Mouse (Mus musculus): Measurements from ENCODE around the gene Sparcl1.

Gene Sparcl1

GRCm38 (mm10) chr5:104062773-104063551 lies 50.6 kb downstream of the Sparcl1 start:
- in situ Hi-C loops (cut with MseI, MboI): no loop called here

DNA sequence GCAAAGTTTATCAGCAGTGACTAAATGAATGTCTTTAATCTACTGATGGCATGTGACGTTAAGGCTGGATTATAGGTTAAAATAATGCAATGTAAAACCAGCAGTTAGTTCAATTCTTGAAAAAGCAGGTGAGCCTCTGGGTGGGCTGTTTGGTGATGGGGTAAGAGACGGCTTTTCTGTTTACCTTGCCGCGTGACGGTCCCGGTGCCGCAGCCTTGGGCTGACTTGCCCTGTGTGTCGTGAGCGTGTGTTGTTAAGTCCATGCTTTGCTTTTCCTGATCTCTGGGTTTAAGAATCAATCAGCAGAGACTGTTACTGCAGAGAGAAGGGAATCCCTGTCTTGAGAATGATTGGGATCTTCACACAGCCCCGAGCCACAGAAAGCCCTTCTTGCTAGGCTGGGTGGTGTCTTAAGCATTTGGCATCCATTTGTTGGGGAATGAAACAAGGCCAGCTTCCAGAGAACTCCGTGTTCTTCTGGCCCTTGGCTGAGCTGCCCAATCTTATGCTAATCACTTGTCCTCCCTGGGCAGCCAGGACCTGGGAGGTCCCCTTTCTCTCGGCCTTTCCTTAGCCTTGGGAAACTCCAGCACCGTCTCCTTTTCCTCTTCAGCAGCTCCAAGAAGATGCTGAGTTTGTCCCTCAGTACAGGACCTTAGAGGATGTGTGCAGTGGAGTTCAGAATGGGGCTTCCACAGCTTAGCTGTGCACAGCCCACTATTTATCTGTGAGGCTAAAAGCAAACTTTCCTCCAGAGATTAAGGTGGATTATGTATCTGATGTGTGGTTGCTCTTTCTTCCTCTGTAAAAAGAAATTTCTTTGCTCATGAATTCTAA lies 51.4 kb downstream of the Sparcl1 start:
- in situ Hi-C loops (cut with MseI, MboI): no loop called here

DNA sequence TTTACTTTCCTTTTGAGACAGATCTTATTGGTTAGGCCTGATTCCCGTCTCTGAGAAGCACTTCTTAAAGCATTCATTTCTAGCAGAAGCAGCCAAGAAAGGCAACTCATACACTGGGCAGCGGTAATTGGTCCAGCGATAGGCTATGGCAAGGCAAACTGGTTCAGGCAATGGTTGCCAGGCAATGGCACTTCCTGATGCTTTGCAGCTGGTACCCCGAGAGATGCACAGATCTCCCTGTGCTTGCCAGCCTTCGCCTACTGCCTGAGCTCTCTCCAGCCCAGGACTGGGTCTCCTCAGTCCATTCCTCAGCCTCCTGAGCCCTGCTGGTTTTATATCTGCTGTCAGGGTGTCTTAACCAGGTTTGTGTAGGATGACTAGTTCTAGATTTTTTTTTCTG lies 53.1 kb downstream of the Sparcl1 start:
- in situ Hi-C loops (cut with MseI, MboI): no loop called here

DNA sequence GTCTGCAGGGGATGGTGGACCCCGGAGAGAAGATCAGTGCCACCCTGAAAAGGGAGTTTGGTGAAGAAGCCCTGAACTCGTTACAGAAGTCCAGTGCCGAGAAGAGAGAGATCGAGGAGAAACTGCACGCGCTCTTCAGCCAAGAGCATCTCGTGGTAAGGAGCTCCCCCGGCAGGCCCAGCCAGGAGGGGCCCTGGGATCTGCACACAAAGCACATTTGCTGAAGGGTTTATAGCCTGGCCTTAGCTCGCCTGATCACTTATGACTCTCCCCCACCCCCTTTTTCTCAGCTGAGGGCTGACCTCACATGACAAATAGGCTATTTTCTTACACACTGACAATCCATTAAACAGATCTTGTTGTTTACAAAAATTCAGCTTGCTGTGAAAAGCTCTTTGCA lies 53.9 kb downstream of the Sparcl1 start:
- in situ Hi-C loops (cut with MseI, MboI): no loop called here

GRCm38 (mm10) chr5:104058021-104058420 lies 55.5 kb downstream of the Sparcl1 start:
- in situ Hi-C loops (cut with MseI, MboI): no loop called here

- in situ Hi-C loops (cut with MseI, MboI): no loop called here
Measured at GRCm38 (mm10) chr5:104056295-104056694, 57.2 kb downstream of the Sparcl1 start.

DNA sequence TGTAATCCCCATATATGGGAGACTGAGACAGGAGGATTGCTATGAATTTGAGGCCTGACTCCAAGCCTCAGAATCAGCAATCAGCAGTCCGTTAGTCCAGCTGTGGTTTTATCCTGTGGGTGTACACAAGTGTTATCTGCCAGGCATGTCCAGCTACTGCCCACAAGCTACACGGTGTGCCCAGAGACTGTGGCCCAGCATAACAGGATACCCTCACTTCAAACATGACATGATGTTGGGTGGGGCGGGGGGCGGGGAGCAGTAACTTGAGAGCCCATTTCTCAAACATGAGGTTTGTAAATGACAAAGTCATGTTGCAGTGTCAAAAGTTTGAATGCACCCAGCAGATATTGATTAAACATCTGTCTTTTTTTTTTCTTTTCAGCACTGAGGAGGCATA lies 57.7 kb downstream of the Sparcl1 start:
- in situ Hi-C loops (cut with MseI, MboI): no loop called here

DNA sequence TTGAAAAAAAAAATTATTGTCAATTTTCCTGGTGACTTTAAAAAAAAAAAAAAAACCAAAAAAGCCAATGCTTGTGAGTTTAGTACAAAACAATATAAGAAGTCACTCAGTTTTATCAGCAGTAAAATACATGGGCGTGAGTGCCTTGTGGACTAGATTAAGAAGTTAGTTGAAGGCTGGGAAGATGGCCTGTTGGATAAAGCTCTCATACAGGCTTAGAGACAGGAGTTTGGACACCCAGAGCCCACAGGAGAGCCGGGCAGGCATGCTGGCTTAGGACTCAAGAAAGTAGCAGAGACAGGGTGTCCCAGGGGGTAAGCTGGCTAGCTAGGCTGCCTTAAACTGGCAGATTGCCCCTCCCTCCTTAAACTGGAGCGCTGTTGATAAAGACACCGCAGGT lies 58.6 kb downstream of the Sparcl1 start:
- in situ Hi-C loops (cut with MseI, MboI): no loop called here

DNA sequence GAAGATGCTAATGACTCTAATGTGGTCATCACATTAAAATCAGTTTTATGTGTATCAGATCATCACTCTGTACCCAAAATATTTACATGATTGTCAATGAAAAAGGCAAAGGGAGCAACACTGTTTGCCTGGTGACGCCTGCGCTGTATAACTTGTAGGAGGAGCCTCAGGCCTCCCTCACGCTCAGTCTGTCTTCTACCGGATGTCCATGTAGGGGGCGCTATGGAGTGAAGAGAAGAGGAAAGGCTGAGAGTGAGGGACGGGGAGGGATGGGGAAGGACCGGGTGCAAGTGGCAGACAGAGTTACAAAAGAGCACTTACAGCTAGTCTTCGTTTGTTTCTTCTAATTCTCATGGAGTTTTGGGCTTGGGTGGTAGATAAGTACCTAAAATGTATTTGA lies 60.6 kb downstream of the Sparcl1 start:
- in situ Hi-C loops (cut with MseI, MboI): no loop called here

- in situ Hi-C loops (cut with MseI, MboI): no loop called here
Measured at GRCm38 (mm10) chr5:104048139-104048538, 65.4 kb downstream of the Sparcl1 start.

DNA sequence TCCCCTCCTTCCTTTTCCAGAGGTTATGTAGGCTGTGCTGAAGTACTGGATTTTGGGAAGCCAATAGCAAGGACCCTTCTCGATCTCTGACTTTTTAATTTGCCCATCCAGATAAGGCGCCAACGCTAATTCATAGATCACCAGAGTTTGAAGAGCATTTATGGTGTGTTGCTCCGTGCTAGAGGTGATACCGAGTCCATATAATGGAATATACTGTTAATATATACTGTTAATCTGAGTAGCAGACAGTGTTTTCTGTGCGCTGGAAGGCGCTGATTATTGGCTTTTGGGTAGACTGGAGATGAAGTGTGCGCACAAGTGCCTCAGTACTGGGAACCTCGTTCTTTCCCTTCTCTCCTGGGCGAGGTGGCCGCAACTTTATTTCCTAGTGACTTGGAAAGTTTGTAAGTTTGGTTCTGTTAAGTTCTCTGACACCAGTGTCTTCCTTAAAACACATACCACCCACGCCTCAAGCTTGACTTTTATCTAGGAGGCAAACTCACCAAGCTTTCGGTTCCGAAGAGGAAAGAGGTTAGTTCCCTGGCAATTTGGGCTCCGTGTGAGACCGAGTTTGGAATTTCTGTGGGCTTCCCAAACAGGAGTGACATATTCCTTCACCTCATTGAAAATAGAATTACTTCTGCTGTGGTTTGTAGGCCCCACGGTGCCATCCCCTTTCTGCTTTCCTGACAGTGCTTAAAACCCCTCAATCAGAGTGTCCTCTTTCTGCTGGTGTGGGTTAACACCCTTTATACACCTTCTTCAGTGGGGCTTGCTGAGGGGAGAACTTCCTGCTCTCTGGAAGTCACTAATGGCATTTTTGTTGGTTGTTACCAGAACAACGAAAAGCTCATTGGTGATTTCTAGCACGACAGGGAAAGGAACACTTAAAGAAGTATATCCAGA lies 66.1 kb downstream of the Sparcl1 start:
- in situ Hi-C loops (cut with MseI, MboI): no loop called here

DNA sequence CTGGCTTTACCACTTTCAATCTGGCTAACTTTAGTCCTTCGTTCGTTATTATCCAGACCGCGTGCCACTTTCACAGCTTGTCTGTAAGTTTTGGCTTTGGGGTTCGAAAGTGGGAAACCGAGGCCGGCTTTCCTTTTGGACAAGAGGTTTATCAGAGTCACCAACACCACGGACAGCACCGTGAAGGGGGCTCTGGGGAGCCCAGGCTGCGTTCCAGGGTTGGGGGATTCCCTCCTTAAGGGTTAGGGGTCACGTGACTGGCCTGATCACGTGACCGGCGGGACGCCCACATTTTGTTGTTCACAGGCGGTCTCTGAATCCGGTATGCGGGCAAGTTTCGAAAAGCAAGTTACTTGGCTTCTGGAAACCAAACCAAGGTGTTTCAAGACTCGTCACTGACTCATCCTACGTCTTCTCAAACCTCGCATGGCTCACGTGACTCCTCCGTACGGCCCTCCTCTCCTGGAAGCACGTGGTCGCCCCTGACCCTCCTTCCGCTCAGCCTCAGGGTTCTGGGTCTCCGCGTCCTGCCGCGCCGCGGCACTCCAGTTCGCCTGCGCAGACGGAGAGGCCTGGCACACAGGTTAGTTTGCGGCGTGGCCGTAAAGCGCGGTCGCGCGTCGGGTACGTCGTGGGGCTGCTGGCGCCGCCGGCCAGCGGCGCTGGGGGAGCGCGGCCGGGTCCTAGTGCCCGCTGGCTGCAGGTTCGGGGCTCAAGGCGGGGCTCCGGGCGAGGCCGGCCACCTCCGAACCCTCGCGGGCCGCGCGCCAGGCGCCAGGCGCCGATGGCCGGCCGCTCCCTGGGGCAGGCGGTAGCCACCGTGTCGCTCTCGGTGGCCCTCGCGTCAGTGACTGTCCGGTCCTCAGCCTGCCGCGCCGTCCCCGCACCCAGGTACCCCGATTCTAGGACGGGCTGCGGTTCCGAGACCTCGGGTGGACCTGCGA lies 67.0 kb downstream of the Sparcl1 start, which contains the start of gene Nudt9:
Nudt9 (plus strand) TSS at position 51 of the 944 bp plus-strand sequence.
- in situ Hi-C loops (cut with MseI, MboI): no loop called here

- in situ Hi-C loops (cut with MseI, MboI): loop anchor here in 1 of 2 experiments (5.0 kb wide), 1 partner anchor 46 kb away; no protein-coding TSS in a partner anchor
Measured at GRCm38 (mm10) chr5:104043704-104044103, 69.8 kb downstream of the Sparcl1 start.

GRCm38 (mm10) chr5:104042906-104043305 lies 70.6 kb downstream of the Sparcl1 start:
- in situ Hi-C loops (cut with MseI, MboI): loop anchor here in 1 of 2 experiments (5.0 kb wide), 1 partner anchor 46 kb away; no protein-coding TSS in a partner anchor

- in situ Hi-C loops (cut with MseI, MboI): no loop called here
Measured at GRCm38 (mm10) chr5:104039154-104039932, 74.2 kb downstream of the Sparcl1 start.

DNA sequence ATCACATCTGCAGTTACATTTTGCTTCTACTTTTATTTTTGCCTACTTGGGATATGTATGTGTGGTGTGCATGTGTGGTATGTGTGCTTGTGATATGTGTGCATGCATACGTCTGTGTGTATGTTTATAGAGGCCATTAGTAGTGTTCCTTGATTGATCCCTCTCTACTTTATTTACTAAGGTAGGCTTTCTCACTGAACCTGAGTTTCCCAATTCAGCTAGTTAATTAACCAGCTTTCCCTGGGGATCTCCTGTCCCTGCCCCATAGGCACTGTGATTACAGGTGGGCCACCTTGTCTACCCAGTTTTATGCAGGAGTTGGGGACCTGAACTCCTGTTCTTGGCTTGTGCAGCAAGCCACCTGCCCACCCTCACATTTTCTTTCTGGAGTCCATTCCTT lies 76.8 kb downstream of the Sparcl1 start:
- in situ Hi-C loops (cut with MseI, MboI): no loop called here

- in situ Hi-C loops (cut with MseI, MboI): no loop called here
Measured at GRCm38 (mm10) chr5:104035824-104036223, 77.7 kb downstream of the Sparcl1 start.

- in situ Hi-C loops (cut with MseI, MboI): no loop called here
Measured at GRCm38 (mm10) chr5:104035066-104035465, 78.5 kb downstream of the Sparcl1 start.

DNA sequence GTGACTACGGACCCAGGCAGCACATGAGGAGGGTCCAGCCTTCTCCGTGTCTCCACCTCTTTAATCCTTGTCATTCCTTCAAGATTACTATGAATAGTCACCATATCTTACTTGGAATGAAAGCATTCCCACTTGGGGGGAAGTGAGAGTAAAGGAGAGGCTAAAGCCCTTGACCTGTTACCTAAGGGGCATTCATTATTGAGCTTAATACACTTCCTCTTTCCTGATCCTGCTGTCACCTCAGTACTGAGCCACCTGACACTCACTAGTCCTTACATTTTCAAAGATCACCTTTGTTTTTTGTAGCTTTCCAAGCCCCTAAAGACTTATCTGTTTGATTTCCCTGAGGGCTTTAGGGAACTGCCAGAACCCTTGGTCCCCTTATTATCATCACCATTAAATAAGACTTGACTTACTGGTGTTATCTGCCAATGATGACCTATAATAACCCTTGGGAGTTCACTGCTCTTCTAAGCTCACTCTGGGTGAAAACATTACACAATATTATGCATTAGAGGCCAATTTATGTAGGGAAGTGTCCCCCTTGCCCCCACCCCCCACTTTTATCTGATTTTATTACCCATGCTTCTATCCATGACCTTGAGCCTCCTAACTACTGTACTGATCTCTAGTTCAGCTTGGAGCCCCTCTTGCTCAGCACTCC lies 81.0 kb downstream of the Sparcl1 start:
- in situ Hi-C loops (cut with MseI, MboI): no loop called here
